ENCODE assay signal across 18 mouse cellular contexts in the genomic region with DNA sequence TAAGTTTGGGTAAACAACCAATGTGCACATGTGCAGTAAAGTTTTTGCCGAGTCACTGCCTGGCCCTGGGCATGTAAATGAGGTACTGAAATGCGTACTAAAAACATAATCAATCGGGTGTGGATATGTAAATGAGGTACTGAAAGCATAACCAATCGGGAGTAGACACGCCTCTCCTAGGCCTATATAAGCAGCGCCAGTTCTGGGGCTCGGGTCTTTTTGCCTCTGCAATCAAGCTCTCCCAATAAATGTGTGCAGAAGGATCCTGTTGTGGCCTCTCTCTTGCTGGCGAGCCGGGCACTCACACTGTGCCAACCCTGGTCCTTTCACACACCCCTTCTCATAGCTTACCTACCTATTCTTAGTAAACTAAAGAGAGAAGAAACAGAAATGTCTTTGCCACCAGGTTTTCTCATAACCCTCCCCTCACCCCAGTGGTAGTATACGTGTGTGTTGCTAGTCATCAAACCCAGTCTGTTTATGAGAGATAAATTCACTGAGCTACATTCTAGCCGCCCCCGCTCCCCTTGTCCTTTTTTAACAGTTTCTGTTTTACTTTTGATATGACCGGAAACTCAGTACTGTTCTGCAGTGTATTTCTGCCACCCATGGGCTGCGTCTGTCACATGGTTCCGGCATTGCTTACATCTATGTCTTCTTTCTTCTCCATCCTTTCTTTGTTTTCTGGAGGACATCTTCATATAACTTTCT. TPM values are rescaled to one million over a fixed set of nuclear protein-coding genes. Genes with fewer than 3 reads are reported as not detected.
DNase-seq lines count a peak whose midpoint lies in the region; ATAC-seq lines count a peak whose summit lies in the region.
"Had no signal": no experiment of that assay in that cellular context is flagged by ENCODE, and none has a peak within 500 bp of the region (broad histone marks: within the 10 kb centered on the region; RNA-seq: fewer than 3 reads in every experiment).

No protein-coding gene starts in this region.

- intact Hi-C loops in heart, postnatal 10 days (cut with DNase I) = no loop called here

- H3K27me3 ChIP-seq in heart, embryonic 11.5 days (ENCODE audit: control insufficient read depth, insufficient read depth, low read length) = no peaks in the 10 kb centered on the region
- no peaks in the 10 kb centered on the region for H3K27me3 ChIP-seq in liver, embryonic 16.5 days (ENCODE audit: control insufficient read depth, insufficient read depth, low read depth, low read length)
- no peaks in the 10 kb centered on the region for H3K27me3 ChIP-seq in kidney, embryonic 15.5 days
- H3K27me3 ChIP-seq: embryonic facial prominence, embryonic 12.5 days; hindbrain, embryonic 12.5 days; limb, embryonic 13.5 days had no signal

- no peak for DNase-seq in heart, postnatal 10 days
- peak; percentile 85 for DNase-seq in induced T-regulatory cell, adult 2 months (ENCODE audit: low read depth)
- no peak for DNase-seq in gastrocnemius, adult 8-10 months (ENCODE audit: low spot score in 2 of 2)
- DNase-seq in kidney, postnatal 10 days = no peak
- DNase-seq in testis, postnatal 14 days (ENCODE audit: low spot score) = no peak
- DNase-seq: adrenal gland, postnatal 36 days; kidney, adult 11 months; kidney, postnatal 36 days; retina, postnatal 1 day; thymus, postnatal 25 days had no signal

- no peaks in the 10 kb centered on the region for H3K36me3 ChIP-seq in heart, embryonic 11.5 days (ENCODE audit: control insufficient read depth, insufficient read depth, low read length)
- H3K36me3 ChIP-seq in liver, embryonic 16.5 days (ENCODE audit: control insufficient read depth, insufficient read depth) = no peaks in the 10 kb centered on the region
- no peaks in the 10 kb centered on the region for H3K36me3 ChIP-seq in kidney, embryonic 15.5 days
- H3K36me3 ChIP-seq: embryonic facial prominence, embryonic 12.5 days; hindbrain, embryonic 12.5 days; limb, embryonic 13.5 days had no signal

- WGBS in heart, embryonic 11.5 days (ENCODE audit: insufficient replicate concordance) = 89% methylated on average over 15 of the region's 15 CpGs
- WGBS in liver, embryonic 16.5 days (ENCODE audit: insufficient replicate concordance) = 70% methylated on average over 15 of the region's 15 CpGs
- WGBS in kidney, embryonic 15.5 days = 97% methylated on average over 15 of the region's 15 CpGs

- no peak overlapping the region for H3K9ac ChIP-seq in heart, embryonic 11.5 days (ENCODE audit: low read depth, low read length)
- no peak overlapping the region for H3K9ac ChIP-seq in liver, embryonic 16.5 days (ENCODE audit: low read depth, low read length)
- no peak overlapping the region for H3K9ac ChIP-seq in kidney, embryonic 15.5 days
- H3K9ac ChIP-seq: embryonic facial prominence, embryonic 12.5 days; hindbrain, embryonic 12.5 days; limb, embryonic 13.5 days had no signal

- H3K4me1 ChIP-seq in heart, embryonic 11.5 days (ENCODE audit: control insufficient read depth, insufficient read depth, low read length) = 0 out of 2 replicates have a peak, but pooled peaks cover 6% of the 10 kb centered on the region
- peaks cover 4% of the 10 kb centered on the region; the same call in 1 of the 2 replicates for H3K4me1 ChIP-seq in liver, embryonic 16.5 days (ENCODE audit: control insufficient read depth, low read depth, low read length)
- H3K4me1 ChIP-seq in kidney, embryonic 15.5 days = no peaks in the 10 kb centered on the region
- H3K4me1 ChIP-seq: embryonic facial prominence, embryonic 12.5 days; hindbrain, embryonic 12.5 days; limb, embryonic 13.5 days had no signal

- 0 out of 2 replicates have a peak, but pooled peaks have one; percentile 7 for ATAC-seq in heart, embryonic 11.5 days (replicated peaks; ENCODE audit: insufficient number of reproducible peaks, low FRiP score, low TSS enrichment)
- ATAC-seq in liver, embryonic 16.5 days (ENCODE audit: low read depth) = peak; percentile 42
- ATAC-seq in kidney, embryonic 15.5 days (replicated peaks; ENCODE audit: low FRiP score) = no peak
- ATAC-seq: lung, postnatal 0 days had no signal

- H3K4me3 ChIP-seq in heart, embryonic 11.5 days (ENCODE audit: low read depth, low read length) = no peak overlapping the region
- no peak overlapping the region for H3K4me3 ChIP-seq in liver, embryonic 16.5 days (ENCODE audit: low read depth, low read length)
- H3K4me3 ChIP-seq in kidney, embryonic 15.5 days (replicated peaks) = no peak overlapping the region
- H3K4me3 ChIP-seq: embryonic facial prominence, embryonic 12.5 days; hindbrain, embryonic 12.5 days; limb, embryonic 13.5 days; megakaryocyte, embryonic 14.5 days had no signal

- no peak overlapping the region for H3K4me2 ChIP-seq in heart, embryonic 11.5 days
- no peak overlapping the region for H3K4me2 ChIP-seq in liver, embryonic 16.5 days (ENCODE audit: low read depth, low read length)
- no peak overlapping the region for H3K4me2 ChIP-seq in kidney, embryonic 15.5 days
- H3K4me2 ChIP-seq: embryonic facial prominence, embryonic 12.5 days; hindbrain, embryonic 12.5 days; limb, embryonic 13.5 days had no signal

- H3K27ac ChIP-seq in heart, embryonic 11.5 days (ENCODE audit: low read depth, low read length) = no peak overlapping the region
- H3K27ac ChIP-seq in liver, embryonic 16.5 days (ENCODE audit: low read length) = no peak overlapping the region
- no peak overlapping the region for H3K27ac ChIP-seq in kidney, embryonic 15.5 days
- H3K27ac ChIP-seq: embryonic facial prominence, embryonic 12.5 days; hindbrain, embryonic 12.5 days; limb, embryonic 13.5 days had no signal

- no peaks in the 10 kb centered on the region; the same call in 1 of the 2 replicates for H3K9me3 ChIP-seq in heart, embryonic 11.5 days (replicated peaks; ENCODE audit: control insufficient read depth, low read length)
- H3K9me3 ChIP-seq in liver, embryonic 16.5 days (replicated peaks; ENCODE audit: control insufficient read depth, low read length) = no peaks in the 10 kb centered on the region; the same call in 1 of the 2 replicates
- no peaks in the 10 kb centered on the region for H3K9me3 ChIP-seq in kidney, embryonic 15.5 days (replicated peaks)
- H3K9me3 ChIP-seq: embryonic facial prominence, embryonic 12.5 days; hindbrain, embryonic 12.5 days; limb, embryonic 13.5 days had no signal

RNA-seq across cellular contexts. Expression of a gene that starts 42.0 kb away (rescaled TPM):
- polyA plus RNA-seq in heart, embryonic 11.5 days (2014; fragmentation: Nextera tagmentation; extraction: Ambion mirVana) = 0.20 TPM in 1 of 2 replicates, not detected in the other
- total RNA-seq in heart, postnatal 10 days (2021) = 1 to 10 TPM in 1 of 2 experiments, under 1 TPM in 1; 0.96 to 1.0 TPM
- polyA plus RNA-seq in liver, embryonic 16.5 days (2015; fragmentation: Nextera tagmentation; extraction: Ambion mirVana) = 0.58 and 0.68 TPM in 2 replicates
- total RNA-seq in gastrocnemius, adult 8-10 months (2022) = under 1 TPM; 0.13 to 0.99 (median 0.24) TPM
- 7.8 and 8.5 TPM in 2 replicates for polyA plus RNA-seq in kidney, embryonic 15.5 days (2015; fragmentation: Nextera tagmentation; extraction: Ambion mirVana)

RNA-seq across cellular contexts. Expression of a gene that starts 51.3 kb away (rescaled TPM):
- 171 and 195 TPM in 2 replicates for polyA plus RNA-seq in heart, embryonic 11.5 days (2014; fragmentation: Nextera tagmentation; extraction: Ambion mirVana)
- total RNA-seq in heart, postnatal 10 days (2021) = 10 to 100 TPM; 49.6 to 50.1 TPM
- polyA plus RNA-seq in liver, embryonic 16.5 days (2015; fragmentation: Nextera tagmentation; extraction: Ambion mirVana) = 37.2 and 37.5 TPM in 2 replicates
- total RNA-seq in gastrocnemius, adult 8-10 months (2022) = 1 to 10 TPM; 2.6 to 7.7 (median 3.5) TPM
- polyA plus RNA-seq in kidney, embryonic 15.5 days (2015; fragmentation: Nextera tagmentation; extraction: Ambion mirVana) = 126 TPM in 2 replicates
